Mouse (Mus musculus): Measurements from ENCODE around the gene Cmtr2. TPM values are rescaled to one million over a fixed set of nuclear protein-coding genes. Genes with fewer than 3 reads are reported as not detected.

Cmtr2 gene
- total and polyA plus RNA-seq, 2 experiments from 2014 or later = 5.6 to 13.9 TPM

DNA sequence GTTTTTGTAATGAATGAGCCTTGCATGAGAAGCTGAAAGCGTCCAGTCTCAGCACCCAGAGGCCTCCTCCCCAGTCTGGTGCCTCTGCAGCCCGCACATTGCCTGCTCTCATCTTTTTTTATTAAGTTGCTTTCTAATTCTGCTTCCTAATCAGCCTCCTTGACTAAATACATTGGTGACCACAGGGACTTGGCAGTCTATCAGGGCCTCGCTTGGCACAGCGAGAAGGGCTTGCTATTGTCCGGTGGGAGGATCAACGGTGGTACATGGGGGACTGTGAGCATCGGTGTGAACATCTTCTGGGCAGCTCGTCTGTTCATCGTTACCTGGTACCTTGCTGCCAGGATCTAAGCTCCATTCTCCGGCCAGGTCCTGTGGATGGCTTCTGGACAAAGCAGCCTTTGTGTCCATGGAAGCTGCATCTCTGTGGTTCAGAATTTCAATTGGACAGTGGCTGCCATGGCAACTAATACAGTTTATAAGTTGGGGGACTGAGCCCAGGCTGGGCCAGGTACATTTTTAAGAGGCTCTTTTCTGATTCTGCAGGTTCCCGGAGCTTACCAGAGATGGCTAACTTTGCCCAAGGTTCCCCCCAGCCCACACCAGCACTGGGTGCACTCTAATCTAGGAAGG, 32.6 kb upstream of the Cmtr2 start:
- Histone ChIP-seq H3K4me1 (ENCODE audit: insufficient read depth, low read length) (peaks cover 16% of the 10 kb centered on the region), H3K9ac (replicated peaks; ENCODE audit: low read length) (no peak overlapping the region), H3K4me2 (ENCODE audit: low read depth, low read length) (0 out of 2 replicates have a peak overlapping the region, but pooled peaks have one; percentile 14), H3K36me3 (ENCODE audit: insufficient read depth, low read length) (no peaks in the 10 kb centered on the region), H3K27me3 (ENCODE audit: insufficient read depth, low read length) (no peaks in the 10 kb centered on the region), H3K4me3 (ENCODE audit: low read length) (no peak overlapping the region), H3K27ac (peak overlapping the region; percentile 59), H3K9me3 (ENCODE audit: low read length) (no peaks in the 10 kb centered on the region)
- DNase-seq (ENCODE audit: low spot score) (peak; percentile 70), ATAC-seq (peak; percentile 66; the same call in 1 of the 2 replicates)
- TF ChIP-seq CTCF (IDR thresholded peaks at IDR 0.05; ENCODE audit: low read depth) = no peak
- WGBS = 29% methylated on average over 11 of the region's 11 CpGs

GRCm38 (mm10) chr8:110183748-110184147, 31.7 kb upstream of the Cmtr2 start:
- no peak for TF ChIP-seq CTCF (IDR thresholded peaks at IDR 0.05; ENCODE audit: low read depth)
- H3K9me3 ChIP-seq (ENCODE audit: low read length) = no peaks in the 10 kb centered on the region
- DNase-seq (ENCODE audit: low spot score) (no peak), ATAC-seq (peak; percentile 37; the same call in 1 of the 2 replicates)
- no peaks in the 10 kb centered on the region for H3K36me3 ChIP-seq (ENCODE audit: insufficient read depth, low read length)
- H3K27me3 ChIP-seq (ENCODE audit: insufficient read depth, low read length) = no peaks in the 10 kb centered on the region
- H3K9ac ChIP-seq (replicated peaks; ENCODE audit: low read length) = no peak overlapping the region
- H3K27ac ChIP-seq = peak overlapping the region; percentile 59
- peaks cover 16% of the 10 kb centered on the region; the same call in 1 of the 2 replicates for H3K4me1 ChIP-seq (ENCODE audit: insufficient read depth, low read length)
- no peak overlapping the region for H3K4me2 ChIP-seq (ENCODE audit: low read depth, low read length)
- H3K4me3 ChIP-seq (ENCODE audit: low read length) = no peak overlapping the region
- 27% methylated on average over 11 of the region's 11 CpGs for WGBS

- Histone ChIP-seq H3K4me2 (ENCODE audit: low read depth, low read length) (no peak overlapping the region), H3K27ac (no peak overlapping the region), H3K4me3 (ENCODE audit: low read length) (no peak overlapping the region), H3K4me1 (ENCODE audit: insufficient read depth, low read length) (peaks cover 23% of the 10 kb centered on the region; the same call in 1 of the 2 replicates), H3K36me3 (ENCODE audit: insufficient read depth, low read length) (no peaks in the 10 kb centered on the region), H3K27me3 (ENCODE audit: insufficient read depth, low read length) (no peaks in the 10 kb centered on the region), H3K9me3 (ENCODE audit: low read length) (no peaks in the 10 kb centered on the region), H3K9ac (replicated peaks; ENCODE audit: low read length) (no peak overlapping the region)
- TF ChIP-seq CTCF (IDR thresholded peaks at IDR 0.05; ENCODE audit: low read depth) = no peak
- ATAC-seq = no peak
- WGBS = 83% methylated on average over 4 of the region's 4 CpGs
- no peak for DNase-seq (ENCODE audit: low spot score)
Measured at GRCm38 (mm10) chr8:110185538-110185937, 29.9 kb upstream of the Cmtr2 start.

GRCm38 (mm10) chr8:110188961-110189750, 26.3 kb upstream of the Cmtr2 start:
- Histone ChIP-seq H3K27me3 (ENCODE audit: insufficient read depth, low read length) (no peaks in the 10 kb centered on the region), H3K36me3 (ENCODE audit: insufficient read depth, low read length) (no peaks in the 10 kb centered on the region), H3K4me1 (ENCODE audit: insufficient read depth, low read length) (0 out of 2 replicates have a peak, but pooled peaks cover 7% of the 10 kb centered on the region), H3K9me3 (ENCODE audit: low read length) (no peaks in the 10 kb centered on the region), H3K4me3 (ENCODE audit: low read length) (no peak overlapping the region), H3K9ac (replicated peaks; ENCODE audit: low read length) (no peak overlapping the region), H3K4me2 (ENCODE audit: low read depth, low read length) (no peak overlapping the region), H3K27ac (peak overlapping the region; percentile 51; the same call in 1 of the 2 replicates)
- 17% methylated on average over 8 of the region's 8 CpGs for WGBS
- DNase-seq (ENCODE audit: low spot score) (peak; percentile 67), ATAC-seq (peak; percentile 77)
- TF ChIP-seq CTCF (IDR thresholded peaks at IDR 0.05; ENCODE audit: low read depth) = no peak

GRCm38 (mm10) chr8:110196678-110197077, 18.8 kb upstream of the Cmtr2 start:
- no peak for TF ChIP-seq CTCF (IDR thresholded peaks at IDR 0.05; ENCODE audit: low read depth)
- no peak overlapping the region for H3K27ac ChIP-seq
- no peak overlapping the region for H3K4me2 ChIP-seq (ENCODE audit: low read depth, low read length)
- H3K9ac ChIP-seq (replicated peaks; ENCODE audit: low read length) = no peak overlapping the region
- H3K27me3 ChIP-seq (ENCODE audit: insufficient read depth, low read length) = no peaks in the 10 kb centered on the region
- WGBS = 6% methylated on average over 5 of the region's 5 CpGs
- H3K36me3 ChIP-seq (ENCODE audit: insufficient read depth, low read length) = no peaks in the 10 kb centered on the region
- H3K4me3 ChIP-seq (ENCODE audit: low read length) = no peak overlapping the region
- no peaks in the 10 kb centered on the region for H3K9me3 ChIP-seq (ENCODE audit: low read length)
- peak; percentile 59 for DNase-seq (ENCODE audit: low spot score)
- H3K4me1 ChIP-seq (ENCODE audit: insufficient read depth, low read length) = no peaks in the 10 kb centered on the region
- ATAC-seq = no peak; the same call in 1 of the 2 replicates

DNA sequence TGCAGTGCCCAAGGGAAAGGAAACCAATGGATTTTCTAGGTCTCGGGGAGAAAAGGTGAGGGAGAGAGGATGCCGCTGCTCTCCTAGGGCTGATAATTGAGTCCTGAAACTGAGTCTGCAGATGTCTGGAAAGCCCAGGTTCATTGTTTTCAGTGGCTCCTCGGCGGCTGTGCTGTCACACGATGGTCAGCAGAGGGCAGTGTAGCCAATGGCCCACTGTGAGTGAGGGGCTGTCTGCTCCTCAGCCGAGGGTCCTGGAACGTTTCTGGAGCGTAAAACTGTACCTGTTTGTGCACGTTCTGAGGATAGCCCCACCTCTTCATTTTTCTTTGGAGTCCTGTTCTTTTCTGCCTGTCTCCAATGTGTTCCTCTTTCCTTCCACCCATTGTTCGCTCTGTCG, 13.7 kb upstream of the Cmtr2 start:
- Histone ChIP-seq H3K9ac (replicated peaks; ENCODE audit: low read length) (no peak overlapping the region), H3K27me3 (ENCODE audit: insufficient read depth, low read length) (no peaks in the 10 kb centered on the region), H3K4me1 (ENCODE audit: insufficient read depth, low read length) (no peaks in the 10 kb centered on the region), H3K4me2 (ENCODE audit: low read depth, low read length) (no peak overlapping the region), H3K36me3 (ENCODE audit: insufficient read depth, low read length) (no peaks in the 10 kb centered on the region), H3K4me3 (ENCODE audit: low read length) (no peak overlapping the region), H3K9me3 (ENCODE audit: low read length) (no peaks in the 10 kb centered on the region), H3K27ac (no peak overlapping the region)
- peak; percentile 84 for TF ChIP-seq CTCF (IDR thresholded peaks at IDR 0.05; ENCODE audit: low read depth)
- ATAC-seq (no peak), DNase-seq (ENCODE audit: low spot score) (peak; percentile 57)
- 29% methylated on average over 11 of the region's 11 CpGs for WGBS
